Mouse (Mus musculus) left cerebral cortex, postnatal 4 days (tissue): ENCODE measurements around the gene Rsph3b. TPM values are rescaled to one million over a fixed set of nuclear protein-coding genes. Genes with fewer than 3 reads are reported as not detected.
"Not testable (repeated sequence)": the region's sequence is repeated elsewhere in the genome, so short reads cannot be mapped to it uniquely, and the experiment has no call there.

Source experiments
- DNase-seq: peaks from one replicate; pipeline ENCODE4 v3.0.0-alpha.2; 2022
- intact Hi-C: fragments of 180-260 bp; cut with DNase I; formaldehyde crosslinking; loops from one replicate; pipeline ENCODE4 v1.15.1; 2025
- total RNA-seq, 2 experiments: library from RNA; stranded (reverse); gene quantifications; 2 replicates each; pipeline ENCODE4 v1.2.3; 2021

Rsph3b gene
- total RNA-seq, 2 experiments from 2014 or later = 31.2 to 32.9 TPM

- DNase-seq, intact Hi-C loops: not testable (repeated sequence)
These were observed 11.2 kb upstream of the Rsph3b start for GRCm38 (mm10) chr17:6959543-6960259.

GRCm38 (mm10) chr17:6958881-6959280 is 10.4 kb upstream of the Rsph3b start:
- DNase-seq = not testable (repeated sequence)

GRCm38 (mm10) chr17:6948769-6949228 is 317 bp upstream of the Rsph3b start:
- intact Hi-C loops, DNase-seq: not testable (repeated sequence)

More at GRCm38 (mm10) chr17:6958881-6959280, 10.4 kb upstream of the Rsph3b start:
- intact Hi-C loops = not testable (repeated sequence)

GRCm38 (mm10) chr17:6947637-6947983 is 872 bp downstream of the Rsph3b start:
- intact Hi-C loops = not testable (repeated sequence)

GRCm38 (mm10) chr17:6942560-6942959 is 5.9 kb downstream of the Rsph3b start:
- intact Hi-C loops, DNase-seq: not testable (repeated sequence)

More at GRCm38 (mm10) chr17:6947637-6947983, 872 bp downstream of the Rsph3b start:
- not testable (repeated sequence) for DNase-seq

- intact Hi-C loops, DNase-seq: not testable (repeated sequence)
These were observed 16.9 kb downstream of the Rsph3b start for GRCm38 (mm10) chr17:6931625-6932024.

- DNase-seq, intact Hi-C loops: not testable (repeated sequence)
These were observed 28.1 kb downstream of the Rsph3b start for GRCm38 (mm10) chr17:6920351-6920894.

GRCm38 (mm10) chr17:6919388-6919787 is 29.1 kb downstream of the Rsph3b start:
- DNase-seq, intact Hi-C loops: not testable (repeated sequence)

- DNase-seq, intact Hi-C loops: not testable (repeated sequence)
These were observed 33.2 kb downstream of the Rsph3b start for GRCm38 (mm10) chr17:6915282-6915681.

GRCm38 (mm10) chr17:6914066-6914465 is 34.4 kb downstream of the Rsph3b start:
- DNase-seq = not testable (repeated sequence)

GRCm38 (mm10) chr17:6900361-6900760 is 48.1 kb downstream of the Rsph3b start:
- intact Hi-C loops, DNase-seq: not testable (repeated sequence)

More at GRCm38 (mm10) chr17:6914066-6914465, 34.4 kb downstream of the Rsph3b start:
- intact Hi-C loops = not testable (repeated sequence)

GRCm38 (mm10) chr17:6897996-6898562 is 50.4 kb downstream of the Rsph3b start:
- intact Hi-C loops, DNase-seq: not testable (repeated sequence)

GRCm38 (mm10) chr17:6896756-6897155 is 51.7 kb downstream of the Rsph3b start:
- intact Hi-C loops = no loop called here
- DNase-seq = no peak

GRCm38 (mm10) chr17:6893332-6893731 is 55.1 kb downstream of the Rsph3b start:
- intact Hi-C loops = no loop called here
- no peak for DNase-seq

GRCm38 (mm10) chr17:6891966-6892934 is 56.2 kb downstream of the Rsph3b start:
- intact Hi-C loops = no loop called here
- DNase-seq = no peak

GRCm38 (mm10) chr17:6886445-6886844 is 62.0 kb downstream of the Rsph3b start:
- intact Hi-C loops = loop anchor here (10.0 kb wide), 1 partner anchor 102 kb away; the partner anchor contains the start of gene Ezr
- DNase-seq = no peak

GRCm38 (mm10) chr17:6884531-6884930 is 64.0 kb downstream of the Rsph3b start:
- intact Hi-C loops = loop anchor here (10.0 kb wide), 1 partner anchor 100 kb away; the partner anchor contains the start of gene Ezr
- DNase-seq = peak; percentile 12

GRCm38 (mm10) chr17:6881306-6881705 is 67.2 kb downstream of the Rsph3b start:
- DNase-seq = no peak
- intact Hi-C loops = loop anchor here (10.0 kb wide), 1 partner anchor 97 kb away; the partner anchor contains the start of gene Ezr

GRCm38 (mm10) chr17:6871421-6871820 is 77.1 kb downstream of the Rsph3b start:
- intact Hi-C loops = no loop called here
- DNase-seq = no peak

- no peak for DNase-seq
- intact Hi-C loops = no loop called here
These were observed 79.7 kb downstream of the Rsph3b start for GRCm38 (mm10) chr17:6868810-6869209.
